Mouse (Mus musculus) stomach, postnatal 0 days (tissue): ENCODE results near the gene Spag17.

Source experiments
- CTCF ChIP-seq: IDR thresholded peaks from 2 replicates; pipeline ENCODE4 v1.5.1; 2016; ENCODE audit warnings: antibody characterized with exemption, low read depth, mild to moderate bottlenecking, moderate library complexity
- EP300 ChIP-seq: optimal IDR thresholded peaks from 2 replicates; pipeline ENCODE3; 2016; ENCODE audit warnings: antibody characterized with exemption

DNA sequence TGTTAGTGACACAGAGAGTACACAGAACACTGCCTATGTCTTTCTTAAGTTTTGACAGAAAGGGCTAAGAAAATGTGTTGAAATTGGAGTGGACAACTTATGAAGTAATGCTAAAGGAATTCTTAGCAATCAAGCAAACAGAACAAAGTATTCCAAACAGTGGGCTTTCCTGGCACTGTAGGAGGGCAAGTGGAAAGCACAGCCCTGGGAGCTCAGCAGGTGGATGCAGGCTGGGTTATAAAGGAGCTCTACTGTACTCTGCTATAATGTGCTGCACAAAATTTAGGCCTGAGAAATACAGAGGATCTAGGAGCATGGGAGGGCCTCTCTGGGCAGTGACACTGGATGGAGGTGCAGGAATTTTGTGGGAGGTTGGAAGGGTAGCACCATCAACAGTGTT, 71.3 kb downstream of the Spag17 start:
- TF ChIP-seq EP300 (no peak), CTCF (no peak)
